Mouse (Mus musculus) CD4-positive, CD25-positive, alpha-beta regulatory T cell, adult 2 months (primary cell): ENCODE results near the gene Aida.
"Not testable (repeated sequence)": the region's sequence is repeated elsewhere in the genome, so short reads cannot be mapped to it uniquely, and the experiment has no call there.

Experiments
- DNase-seq: peaks from one replicate; pipeline ENCODE4 v3.0.0-alpha.2; 2012; ENCODE audit warnings: low read depth, low spot score

Gene Aida

GRCm38 (mm10) chr1:183296465-183296864 is at the start of gene Aida:
Gene Aida (plus strand): TSS chr1:183296590.
- peak; percentile 71 for DNase-seq

GRCm38 (mm10) chr1:183248144-183248543 is 48.2 kb upstream of the Aida start:
- no peak for DNase-seq

- DNase-seq: no peak
These were observed 45.8 kb upstream of the Aida start for GRCm38 (mm10) chr1:183250612-183251011.

GRCm38 (mm10) chr1:183251818-183252217 is 44.6 kb upstream of the Aida start:
- no peak for DNase-seq

GRCm38 (mm10) chr1:183252574-183252973 is 43.8 kb upstream of the Aida start:
- DNase-seq: no peak

- no peak for DNase-seq
These were observed 32.0 kb upstream of the Aida start for GRCm38 (mm10) chr1:183264145-183265008.

GRCm38 (mm10) chr1:183265921-183266467 is 30.4 kb upstream of the Aida start:
- peak; percentile 66 for DNase-seq

- DNase-seq: no peak
These were observed 28.7 kb upstream of the Aida start for GRCm38 (mm10) chr1:183267666-183268065.

GRCm38 (mm10) chr1:183272867-183273818 is 23.2 kb upstream of the Aida start:
- DNase-seq: peak; percentile 70

- no peak for DNase-seq
These were observed 22.0 kb upstream of the Aida start for GRCm38 (mm10) chr1:183274385-183274784.

- DNase-seq: no peak
These were observed 20.6 kb upstream of the Aida start for GRCm38 (mm10) chr1:183275763-183276162.

- no peak for DNase-seq
These were observed 8.0 kb upstream of the Aida start for GRCm38 (mm10) chr1:183288351-183288750.

- no peak for DNase-seq
These were observed 6.8 kb upstream of the Aida start for GRCm38 (mm10) chr1:183289576-183289975.

GRCm38 (mm10) chr1:183296877-183297383 is 540 bp downstream of the Aida start, which contains the start of gene Brox:
Gene Brox (minus strand): TSS chr1:183297269.
- peak; percentile 96 for DNase-seq

- DNase-seq: peak; percentile 64
These were observed 1.1 kb downstream of the Aida start for GRCm38 (mm10) chr1:183297473-183297885.

GRCm38 (mm10) chr1:183297886-183298489 is 1.6 kb downstream of the Aida start:
- peak; percentile 74 for DNase-seq

- peak; percentile 84 for DNase-seq
These were observed 2.8 kb downstream of the Aida start for GRCm38 (mm10) chr1:183299161-183299560.

GRCm38 (mm10) chr1:183307555-183307954 is 11.2 kb downstream of the Aida start:
- no peak for DNase-seq

- no peak for DNase-seq
These were observed 12.1 kb downstream of the Aida start for GRCm38 (mm10) chr1:183308476-183308875.

GRCm38 (mm10) chr1:183309601-183310000 is 13.2 kb downstream of the Aida start:
- not testable (repeated sequence) for DNase-seq

- DNase-seq: no peak
These were observed 15.7 kb downstream of the Aida start for GRCm38 (mm10) chr1:183312076-183312475.
